Mouse (Mus musculus): Measurements from ENCODE around the gene Tmed8. TPM values are rescaled to one million over a fixed set of nuclear protein-coding genes. Genes with fewer than 3 reads are reported as not detected.

Gene Tmed8
- polyA plus RNA-seq, 1 experiment = 9.6 TPM

- Histone ChIP-seq H3K27ac (ENCODE audit: control insufficient read depth, insufficient read depth, low read length) (no peak within 1 kb of the TSS), H3K36me3 (ENCODE audit: control insufficient read depth, insufficient read depth, low read length) (no peaks in the 10 kb centered on the region), H3K27me3 (ENCODE audit: control insufficient read depth, insufficient read depth, low read length) (no peaks in the 10 kb centered on the region), H3K4me1 (replicated peaks; ENCODE audit: control insufficient read depth, insufficient read depth, low read length) (peaks cover 7% of the 10 kb centered on the region), H3K4me3 (ENCODE audit: control insufficient read depth, insufficient read depth, low read length) (peak within 1 kb of the TSS; percentile 85)
- peak; percentile 74 for DNase-seq
- TF ChIP-seq POLR2A (IDR thresholded peaks at IDR 0.05; ENCODE audit: control insufficient read depth, extremely low read depth, insufficient read depth, low read length, poor library complexity) (no peak), CTCF (IDR thresholded peaks at IDR 0.05; ENCODE audit: borderline replicate concordance, control insufficient read depth, extremely low read depth, insufficient read depth, low read length, poor library complexity) (no peak)
- 1% methylated on average over 38 of the region's 38 CpGs for WGBS
These were observed 865 bp downstream of the Tmed8 start, which contains the start of gene Samd15 for GRCm38 (mm10) chr12:87199206-87199972. Gene Samd15, plus strand, starts transcription at chr12:87199723.

GRCm38 (mm10) chr12:87198792-87199191 is 1.5 kb downstream of the Tmed8 start:
- H3K36me3 ChIP-seq (ENCODE audit: control insufficient read depth, insufficient read depth, low read length) = no peaks in the 10 kb centered on the region
- DNase-seq = no peak
- no peaks in the 10 kb centered on the region for H3K27me3 ChIP-seq (ENCODE audit: control insufficient read depth, insufficient read depth, low read length)
- TF ChIP-seq POLR2A (IDR thresholded peaks at IDR 0.05; ENCODE audit: control insufficient read depth, extremely low read depth, insufficient read depth, low read length, poor library complexity) = no peak
- no peak for TF ChIP-seq CTCF (IDR thresholded peaks at IDR 0.05; ENCODE audit: borderline replicate concordance, control insufficient read depth, extremely low read depth, insufficient read depth, low read length, poor library complexity)
- no peak overlapping the region for H3K4me3 ChIP-seq (ENCODE audit: control insufficient read depth, insufficient read depth, low read length)
- 65% methylated on average over 6 of the region's 6 CpGs for WGBS
- H3K4me1 ChIP-seq (replicated peaks; ENCODE audit: control insufficient read depth, insufficient read depth, low read length) = peaks cover 7% of the 10 kb centered on the region
- H3K27ac ChIP-seq (ENCODE audit: control insufficient read depth, insufficient read depth, low read length) = no peak overlapping the region

GRCm38 (mm10) chr12:87196310-87196709 is 3.9 kb downstream of the Tmed8 start:
- no peaks in the 10 kb centered on the region for H3K36me3 ChIP-seq (ENCODE audit: control insufficient read depth, insufficient read depth, low read length)
- no peak overlapping the region for H3K4me3 ChIP-seq (ENCODE audit: control insufficient read depth, insufficient read depth, low read length)
- peaks cover 9% of the 10 kb centered on the region for H3K4me1 ChIP-seq (replicated peaks; ENCODE audit: control insufficient read depth, insufficient read depth, low read length)
- no peaks in the 10 kb centered on the region for H3K27me3 ChIP-seq (ENCODE audit: control insufficient read depth, insufficient read depth, low read length)
- no peak overlapping the region for H3K27ac ChIP-seq (ENCODE audit: control insufficient read depth, insufficient read depth, low read length)
- DNase-seq = no peak
- TF ChIP-seq POLR2A (IDR thresholded peaks at IDR 0.05; ENCODE audit: control insufficient read depth, extremely low read depth, insufficient read depth, low read length, poor library complexity) = no peak
- no peak for TF ChIP-seq CTCF (IDR thresholded peaks at IDR 0.05; ENCODE audit: borderline replicate concordance, control insufficient read depth, extremely low read depth, insufficient read depth, low read length, poor library complexity)

GRCm38 (mm10) chr12:87195069-87195468 is 5.2 kb downstream of the Tmed8 start:
- H3K36me3 ChIP-seq (ENCODE audit: control insufficient read depth, insufficient read depth, low read length) = no peaks in the 10 kb centered on the region
- H3K4me1 ChIP-seq (replicated peaks; ENCODE audit: control insufficient read depth, insufficient read depth, low read length) = peaks cover 7% of the 10 kb centered on the region
- 100% methylated on average over 1 of the region's 1 CpGs for WGBS
- H3K4me3 ChIP-seq (ENCODE audit: control insufficient read depth, insufficient read depth, low read length) = no peak overlapping the region
- no peak for TF ChIP-seq CTCF (IDR thresholded peaks at IDR 0.05; ENCODE audit: borderline replicate concordance, control insufficient read depth, extremely low read depth, insufficient read depth, low read length, poor library complexity)
- no peak for TF ChIP-seq POLR2A (IDR thresholded peaks at IDR 0.05; ENCODE audit: control insufficient read depth, extremely low read depth, insufficient read depth, low read length, poor library complexity)
- H3K27ac ChIP-seq (ENCODE audit: control insufficient read depth, insufficient read depth, low read length) = no peak overlapping the region
- no peak for DNase-seq
- H3K27me3 ChIP-seq (ENCODE audit: control insufficient read depth, insufficient read depth, low read length) = no peaks in the 10 kb centered on the region

GRCm38 (mm10) chr12:87193008-87193407 is 7.2 kb downstream of the Tmed8 start:
- TF ChIP-seq POLR2A (IDR thresholded peaks at IDR 0.05; ENCODE audit: control insufficient read depth, extremely low read depth, insufficient read depth, low read length, poor library complexity) = no peak
- no peak for TF ChIP-seq CTCF (IDR thresholded peaks at IDR 0.05; ENCODE audit: borderline replicate concordance, control insufficient read depth, extremely low read depth, insufficient read depth, low read length, poor library complexity)
- H3K27ac ChIP-seq (ENCODE audit: control insufficient read depth, insufficient read depth, low read length) = no peak overlapping the region
- H3K27me3 ChIP-seq (ENCODE audit: control insufficient read depth, insufficient read depth, low read length) = no peaks in the 10 kb centered on the region
- WGBS = 38% methylated on average over 3 of the region's 3 CpGs
- H3K4me3 ChIP-seq (ENCODE audit: control insufficient read depth, insufficient read depth, low read length) = no peak overlapping the region
- H3K4me1 ChIP-seq (replicated peaks; ENCODE audit: control insufficient read depth, insufficient read depth, low read length) = peaks cover 2% of the 10 kb centered on the region; the same call in 1 of the 2 replicates
- no peaks in the 10 kb centered on the region for H3K36me3 ChIP-seq (ENCODE audit: control insufficient read depth, insufficient read depth, low read length)
- DNase-seq = no peak

- H3K27ac ChIP-seq (ENCODE audit: control insufficient read depth, insufficient read depth, low read length) = no peak overlapping the region
- 97% methylated on average over 4 of the region's 4 CpGs for WGBS
- H3K4me3 ChIP-seq (ENCODE audit: control insufficient read depth, insufficient read depth, low read length) = no peak overlapping the region
- no peak for DNase-seq
- no peak for TF ChIP-seq CTCF (IDR thresholded peaks at IDR 0.05; ENCODE audit: borderline replicate concordance, control insufficient read depth, extremely low read depth, insufficient read depth, low read length, poor library complexity)
- TF ChIP-seq POLR2A (IDR thresholded peaks at IDR 0.05; ENCODE audit: control insufficient read depth, extremely low read depth, insufficient read depth, low read length, poor library complexity) = no peak
- no peaks in the 10 kb centered on the region for H3K36me3 ChIP-seq (ENCODE audit: control insufficient read depth, insufficient read depth, low read length)
- no peaks in the 10 kb centered on the region for H3K27me3 ChIP-seq (ENCODE audit: control insufficient read depth, insufficient read depth, low read length)
- no peaks in the 10 kb centered on the region for H3K4me1 ChIP-seq (replicated peaks; ENCODE audit: control insufficient read depth, insufficient read depth, low read length)
These were observed 22.6 kb downstream of the Tmed8 start for GRCm38 (mm10) chr12:87177631-87178030.

All from thymus, adult 2 months (tissue).